Mouse (Mus musculus): ENCODE data around the gene Bicdl2.

Bicdl2 gene

DNA sequence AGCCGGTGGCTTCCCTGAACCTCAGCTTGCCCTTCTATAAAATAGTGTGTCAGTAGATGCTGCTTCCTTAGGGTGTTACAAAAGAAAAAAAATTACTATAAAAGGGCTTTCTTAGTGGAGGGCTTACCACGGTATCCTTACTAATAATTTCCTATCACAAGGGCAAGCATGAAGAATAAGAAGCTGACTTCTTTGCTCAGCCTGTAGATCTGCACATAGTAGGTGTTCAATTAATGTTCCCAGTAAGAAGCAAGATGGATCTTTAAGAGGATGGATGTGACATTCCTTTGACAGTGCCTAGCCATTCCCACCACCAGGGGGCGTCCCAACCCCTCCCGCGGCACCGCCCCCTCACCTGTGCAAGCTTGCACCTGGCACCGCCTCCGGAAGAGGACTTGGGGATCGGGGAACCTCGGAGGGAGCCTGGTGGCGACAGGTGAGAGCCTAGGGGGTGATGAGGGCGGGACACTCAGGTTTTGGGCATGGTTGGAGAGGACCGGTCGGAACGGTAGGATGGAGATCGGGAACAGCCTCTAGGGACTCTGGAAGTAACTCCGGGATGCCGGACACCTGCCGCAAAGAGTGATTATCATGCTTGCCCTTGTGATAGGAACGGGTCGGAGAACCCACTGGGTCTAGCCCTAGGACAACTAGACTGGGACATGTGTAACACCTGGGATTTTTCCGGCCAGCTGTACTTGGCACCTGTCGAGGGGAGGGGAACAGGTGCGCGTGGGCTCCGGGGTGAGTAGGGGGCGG lies at the start of gene Bicdl2:
Bicdl2 (plus strand) TSS at position 390 of the 759 bp plus-strand sequence.
- peak; percentile 44 to 56 for DNase-seq (ENCODE audit: low read depth in 2 of 2, low spot score in 2 of 2)

GRCm38 (mm10) chr17:23617087-23617486 lies 43.2 kb upstream of the Bicdl2 start:
- DNase-seq (ENCODE audit: low read depth in 2 of 2, low spot score in 2 of 2) = peak; percentile 70 to 78

GRCm38 (mm10) chr17:23620351-23620750 lies 40.0 kb upstream of the Bicdl2 start:
- DNase-seq (ENCODE audit: low read depth in 2 of 2, low spot score in 2 of 2) = peak; percentile 71 to 76

DNA sequence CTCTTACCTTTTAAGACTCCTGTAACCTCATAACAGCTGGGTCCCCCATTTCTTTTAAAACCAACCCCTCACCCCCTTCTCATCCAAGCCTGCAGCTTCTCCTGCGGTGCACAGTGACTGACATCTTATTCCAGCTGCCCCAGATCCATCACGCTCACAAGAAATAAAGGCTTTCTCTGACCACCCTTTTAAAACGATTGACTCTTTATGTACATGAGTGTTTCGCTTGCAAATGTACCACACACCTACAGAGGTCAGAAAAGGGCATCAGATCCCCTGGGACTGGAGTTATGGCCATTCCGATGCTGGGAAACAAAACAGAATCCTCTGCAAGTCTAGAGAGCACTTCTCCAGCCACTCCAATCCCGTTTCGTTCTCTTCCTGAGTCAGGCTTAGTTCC lies 32.5 kb upstream of the Bicdl2 start:
- no peak for DNase-seq (ENCODE audit: low read depth in 2 of 2, low spot score in 2 of 2)

DNA sequence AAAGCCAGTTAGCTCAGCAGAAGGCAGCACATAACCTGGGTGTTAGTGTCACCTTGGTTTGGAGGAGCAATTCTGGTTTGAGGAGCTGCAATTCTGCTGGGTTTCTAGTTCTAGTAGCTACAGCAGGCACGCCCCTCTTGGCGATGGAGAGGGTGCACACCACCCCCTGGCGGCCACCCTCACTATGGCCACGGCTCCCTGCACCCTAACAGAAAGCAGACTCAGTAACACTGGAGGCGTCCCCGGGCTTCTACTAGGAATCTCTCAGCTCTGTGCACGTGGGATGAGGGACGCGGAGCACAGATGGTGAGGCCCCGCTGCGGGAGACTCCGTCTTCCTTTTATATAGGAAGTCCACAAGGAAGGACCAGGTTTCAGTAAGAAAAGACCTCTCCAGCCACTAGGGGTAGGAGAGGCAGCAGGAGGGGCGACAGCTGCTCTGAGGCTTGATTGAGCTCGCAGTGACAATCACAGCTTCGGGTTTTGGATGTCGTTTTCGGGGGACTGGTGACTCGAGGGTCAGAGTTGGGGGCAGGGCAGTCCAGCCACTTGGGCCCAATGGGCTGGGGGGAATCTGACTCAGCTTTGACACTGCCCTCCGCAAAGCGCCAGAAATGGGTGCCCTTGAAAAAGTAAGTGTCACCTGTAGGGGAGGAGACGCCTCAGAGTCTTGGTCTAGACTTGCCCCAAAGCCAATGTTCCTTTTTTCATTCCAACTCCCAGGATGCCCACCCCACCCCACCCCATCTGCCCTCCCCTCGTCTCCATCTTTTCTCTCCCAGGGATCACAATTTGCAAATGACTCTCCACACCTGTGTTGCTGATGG lies 29.9 kb upstream of the Bicdl2 start:
- DNase-seq (ENCODE audit: low read depth in 2 of 2, low spot score in 2 of 2) = peak; percentile 85 to 94

GRCm38 (mm10) chr17:23631241-23631640 lies 29.1 kb upstream of the Bicdl2 start:
- DNase-seq (ENCODE audit: low read depth in 2 of 2, low spot score in 2 of 2) = no peak

DNA sequence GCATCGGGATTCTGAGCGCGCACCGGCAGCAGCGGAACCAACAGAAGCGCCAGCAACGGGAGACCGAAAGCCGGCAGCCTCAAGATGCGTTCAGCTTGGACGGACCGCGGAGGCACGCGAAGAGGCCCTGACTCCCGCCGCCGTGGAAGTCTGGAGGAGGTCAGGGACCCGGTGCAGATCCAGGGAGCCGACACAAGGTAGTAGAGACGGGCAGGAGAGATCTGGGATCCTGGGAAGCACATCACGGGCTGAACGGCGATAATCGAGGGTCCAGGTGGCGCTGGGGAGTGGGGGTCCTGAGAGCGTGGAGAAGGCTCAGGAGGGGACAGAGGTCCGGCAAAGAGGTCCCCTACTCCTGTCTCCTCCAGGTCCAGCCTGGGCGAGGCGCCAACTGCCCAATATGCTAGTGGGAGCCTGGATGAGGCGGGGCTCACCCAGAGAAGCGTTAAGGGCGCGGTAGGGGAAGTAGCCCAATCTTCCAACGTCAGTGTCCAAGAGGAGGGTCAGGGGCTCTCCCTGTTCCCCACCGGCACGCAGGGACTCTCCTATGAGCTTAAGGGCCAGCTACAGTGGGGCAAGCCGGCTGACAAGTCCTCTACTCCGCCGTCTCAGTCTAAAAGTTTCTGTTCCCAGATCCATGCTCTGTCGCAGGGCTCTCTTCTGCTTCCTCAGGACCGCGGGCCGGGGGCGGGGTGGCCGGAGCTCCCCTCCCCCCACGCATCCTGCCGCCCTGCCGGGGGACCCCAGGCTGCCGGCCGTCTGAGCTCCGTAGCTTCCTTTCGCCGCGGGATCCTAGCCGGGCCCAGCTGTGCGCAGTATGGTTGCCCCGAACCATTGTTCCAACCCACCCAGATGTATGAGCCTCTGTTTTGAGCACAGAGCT lies 15.5 kb upstream of the Bicdl2 start, which contains the start of gene Mmp25:
Mmp25 (minus strand) TSS at position 665 of the 883 bp plus-strand sequence.
- DNase-seq (ENCODE audit: low read depth in 2 of 2, low spot score in 2 of 2) = no peak

DNA sequence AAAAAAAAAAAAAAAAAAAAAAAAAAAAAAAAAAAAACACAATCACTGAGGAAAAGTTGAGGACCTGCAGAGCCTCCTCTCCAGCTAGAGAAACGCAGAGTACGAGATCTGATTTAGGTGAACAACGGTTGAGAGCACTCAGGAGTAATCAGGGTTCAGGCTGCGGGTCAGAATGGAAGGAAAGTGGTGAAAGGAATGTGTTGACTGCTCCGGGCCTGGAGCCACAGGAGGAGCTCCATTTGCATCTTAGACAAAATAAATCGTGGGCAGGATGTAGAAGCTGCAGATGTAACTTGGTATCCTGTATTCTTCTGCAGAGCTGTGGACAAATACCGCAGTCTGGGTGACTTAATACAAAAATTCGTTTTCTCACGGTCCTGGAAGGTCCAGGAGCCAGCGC lies 14.4 kb upstream of the Bicdl2 start:
- no peak for DNase-seq (ENCODE audit: low read depth in 2 of 2, low spot score in 2 of 2)

DNA sequence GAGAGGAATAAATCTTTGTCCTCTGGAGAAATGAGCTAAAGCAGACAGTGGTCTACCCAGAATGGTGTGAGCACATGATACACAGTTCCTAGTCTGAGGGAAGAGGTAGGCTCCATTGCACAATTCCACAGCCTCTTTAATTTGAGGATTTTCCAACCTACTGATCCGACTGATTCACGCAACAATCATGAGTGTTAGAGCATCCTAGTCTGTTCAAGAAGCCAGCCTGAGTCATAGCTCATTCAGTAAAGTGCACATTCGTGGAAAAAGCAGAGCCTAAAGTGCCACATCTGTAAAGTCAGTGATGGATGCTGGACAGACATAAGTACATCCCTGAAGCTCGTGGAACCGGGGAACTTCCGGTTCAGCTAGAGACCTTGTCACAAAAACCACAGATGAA lies 8.9 kb upstream of the Bicdl2 start:
- DNase-seq (ENCODE audit: low read depth in 2 of 2, low spot score in 2 of 2) = no peak

- no peak for DNase-seq (ENCODE audit: low read depth in 2 of 2, low spot score in 2 of 2)
Measured at GRCm38 (mm10) chr17:23653324-23653723, 7.0 kb upstream of the Bicdl2 start.

GRCm38 (mm10) chr17:23654001-23654400 lies 6.3 kb upstream of the Bicdl2 start:
- DNase-seq (ENCODE audit: low read depth in 2 of 2, low spot score in 2 of 2) = no peak

GRCm38 (mm10) chr17:23654410-23654809 lies 5.9 kb upstream of the Bicdl2 start:
- no peak for DNase-seq (ENCODE audit: low read depth in 2 of 2, low spot score in 2 of 2)

GRCm38 (mm10) chr17:23658450-23658849 lies 1.9 kb upstream of the Bicdl2 start:
- no peak for DNase-seq (ENCODE audit: low read depth in 2 of 2, low spot score in 2 of 2)

DNA sequence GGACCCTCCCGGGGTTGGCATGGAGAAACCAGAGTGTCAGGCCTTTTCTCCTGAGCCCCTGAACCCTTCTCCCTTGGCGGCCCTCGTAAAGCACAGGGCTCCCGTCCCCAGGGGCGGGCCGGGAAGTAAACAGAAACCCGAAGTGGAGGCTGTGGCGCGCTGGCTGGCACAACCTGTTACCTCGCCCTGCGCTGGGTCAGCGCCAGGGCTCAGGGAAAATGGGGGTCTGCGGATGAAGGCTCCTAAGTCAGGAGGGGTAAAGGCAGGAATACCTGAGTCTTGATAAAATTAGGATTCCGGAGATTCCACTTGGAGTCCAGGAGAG lies 532 bp downstream of the Bicdl2 start:
- DNase-seq (ENCODE audit: low read depth in 2 of 2, low spot score in 2 of 2) = no peak

- no peak for DNase-seq (ENCODE audit: low read depth in 2 of 2, low spot score in 2 of 2)
Measured at GRCm38 (mm10) chr17:23661526-23661925, 1.2 kb downstream of the Bicdl2 start.

- DNase-seq (ENCODE audit: low read depth in 2 of 2, low spot score in 2 of 2) = peak in 1 of 2 experiments; percentile 47
Measured at GRCm38 (mm10) chr17:23664556-23665021, 4.3 kb downstream of the Bicdl2 start.

- DNase-seq (ENCODE audit: low read depth in 2 of 2, low spot score in 2 of 2) = no peak
Measured at GRCm38 (mm10) chr17:23665511-23665910, 5.2 kb downstream of the Bicdl2 start.

- no peak for DNase-seq (ENCODE audit: low read depth in 2 of 2, low spot score in 2 of 2)
Measured at GRCm38 (mm10) chr17:23670516-23671074, 10.3 kb downstream of the Bicdl2 start.

GRCm38 (mm10) chr17:23671519-23671918 lies 11.2 kb downstream of the Bicdl2 start:
- DNase-seq (ENCODE audit: low read depth in 2 of 2, low spot score in 2 of 2) = no peak

DNA sequence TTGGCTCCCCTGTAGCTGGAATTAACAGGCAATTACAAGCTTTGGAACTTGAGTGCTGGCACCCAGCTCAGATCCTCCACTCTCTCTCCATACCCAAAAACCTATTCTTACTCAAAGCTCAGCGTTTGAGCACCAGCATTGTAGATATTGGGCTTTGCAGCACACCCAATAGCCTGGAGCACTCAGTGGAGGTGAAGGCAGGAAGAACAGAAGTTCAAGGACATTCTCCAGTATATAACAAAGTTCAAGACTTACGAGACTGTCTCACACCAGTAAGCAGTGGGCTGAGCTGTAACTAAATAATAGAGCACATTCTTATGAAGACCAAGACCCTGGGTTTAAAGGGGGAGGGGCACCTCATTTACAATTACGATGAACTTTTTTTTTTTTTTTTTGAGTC lies 12.5 kb downstream of the Bicdl2 start:
- DNase-seq (ENCODE audit: low read depth in 2 of 2, low spot score in 2 of 2) = no peak
